Mouse (Mus musculus): Measurements from ENCODE around the gene Tmem220. TPM values are rescaled to one million over a fixed set of nuclear protein-coding genes. Genes with fewer than 3 reads are reported as not detected.
"Not testable (repeated sequence)": the region's sequence is repeated elsewhere in the genome, so short reads cannot be mapped to it uniquely, and the experiment has no call there.

Gene Tmem220
- total RNA-seq, 2 experiments from 2014 or later, result 1.3 to 1.6 TPM

DNA sequence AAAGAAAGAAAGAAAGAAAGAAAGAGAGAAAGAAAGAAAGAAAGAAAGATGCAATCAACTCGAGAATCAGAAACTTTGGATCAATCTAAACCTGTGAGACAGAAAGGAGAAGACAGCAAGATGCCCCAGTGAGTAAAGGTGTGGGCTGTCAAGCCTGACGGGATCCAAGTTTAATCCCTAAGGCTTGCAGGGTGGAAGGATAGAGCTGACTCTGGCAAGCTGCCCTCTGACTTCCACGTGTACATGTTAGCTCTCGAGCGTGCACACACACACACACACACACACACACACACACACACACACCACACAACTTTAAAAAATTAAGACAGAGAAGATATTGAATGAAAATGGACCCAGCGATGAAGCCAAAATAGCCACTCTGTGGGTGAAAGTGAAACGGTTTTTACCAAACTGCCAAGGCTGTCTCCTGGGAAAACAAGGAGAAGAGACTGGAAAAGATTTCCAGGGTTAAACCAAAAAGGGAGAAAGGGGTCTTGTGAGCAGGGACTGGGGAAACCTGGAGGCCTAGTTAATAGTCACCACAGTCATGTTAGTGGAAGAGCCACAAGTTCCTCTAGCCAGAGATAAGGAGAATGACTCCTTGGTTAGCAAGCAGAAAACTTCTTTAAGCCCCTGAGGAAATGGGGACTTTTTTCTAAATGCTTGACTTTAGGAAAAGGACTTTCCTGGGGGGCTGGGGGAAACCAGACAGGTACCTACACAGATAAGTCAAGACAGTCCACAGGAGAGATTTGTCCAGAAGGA, 5.1 kb upstream of the Tmem220 start:
- DNase-seq, result no peak

DNA sequence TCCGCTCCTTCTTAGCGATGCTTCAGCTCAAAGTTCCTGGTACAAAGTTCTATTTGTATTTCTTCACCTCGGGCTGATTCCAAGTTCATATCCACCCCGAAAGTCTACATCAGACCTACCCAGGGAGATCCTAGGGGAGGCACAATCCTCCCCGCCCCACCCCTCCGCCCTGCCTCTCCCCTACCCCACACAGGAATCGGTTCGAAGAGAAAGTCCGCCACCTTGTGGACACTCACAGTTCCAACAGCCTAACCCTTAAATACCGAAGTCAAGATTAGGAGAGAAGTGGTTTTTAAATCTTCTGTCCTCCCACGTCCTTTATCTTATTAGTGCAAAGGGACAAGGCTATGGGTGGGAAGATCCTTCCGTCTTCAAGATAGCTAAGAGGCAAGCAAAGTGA, 4.0 kb upstream of the Tmem220 start:
- DNase-seq, result peak; percentile 66

DNA sequence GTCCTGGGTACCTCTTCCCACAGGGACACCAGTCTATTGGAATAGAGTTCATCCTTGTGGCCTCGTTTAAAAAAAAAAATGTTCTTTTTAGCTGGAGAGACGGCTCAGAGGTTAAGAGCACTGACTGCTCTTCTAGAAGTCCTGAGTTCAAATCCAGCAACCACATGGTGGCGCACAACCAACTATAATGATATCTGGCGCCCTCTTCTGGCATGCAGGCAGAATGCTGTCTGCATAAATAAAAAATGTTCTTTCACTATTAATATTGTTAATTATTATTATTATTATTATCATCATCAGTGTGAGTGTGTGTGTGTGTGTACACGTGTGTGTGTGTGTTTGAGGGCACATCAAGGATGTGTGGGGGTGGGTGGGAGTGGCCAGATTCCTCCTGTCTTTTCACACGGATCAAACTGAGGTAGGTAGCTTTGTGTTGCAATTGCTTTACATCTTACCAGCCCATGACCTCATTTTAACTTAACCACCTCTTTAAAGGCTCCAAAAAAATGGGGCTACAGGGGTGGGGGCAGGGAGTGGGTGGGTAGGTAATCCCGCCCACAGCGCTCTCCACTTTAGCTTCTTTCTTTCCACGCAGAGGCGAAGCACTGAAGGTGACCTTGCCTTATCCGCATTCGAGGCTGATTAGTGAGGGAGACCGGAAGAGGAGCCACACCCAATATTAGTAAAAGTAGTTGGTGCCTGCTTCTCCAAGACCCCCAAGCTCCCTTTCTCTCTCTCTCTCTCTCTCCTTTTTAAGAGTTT, 2.4 kb upstream of the Tmem220 start:
- no peak for DNase-seq

DNA sequence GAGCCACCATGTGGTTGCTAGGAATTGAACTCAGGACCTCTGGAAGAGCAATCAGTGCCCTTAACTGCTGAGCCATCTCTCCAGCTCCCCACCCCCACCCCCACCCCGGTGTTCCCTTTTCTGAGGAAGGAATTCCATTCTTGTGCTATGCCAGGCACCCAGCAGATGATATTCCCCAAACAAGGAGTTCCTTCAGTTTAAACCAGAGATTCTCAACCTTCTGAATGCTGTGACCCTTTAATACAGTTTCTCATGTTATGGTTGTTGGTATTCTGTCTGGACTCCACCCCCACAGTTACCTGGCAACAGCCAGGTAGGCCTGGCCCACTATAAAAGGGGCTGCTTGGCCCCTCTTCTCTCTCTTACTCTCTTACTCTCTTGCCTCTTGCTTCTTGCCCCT, 1.8 kb upstream of the Tmem220 start:
- not testable (repeated sequence) for DNase-seq

DNA sequence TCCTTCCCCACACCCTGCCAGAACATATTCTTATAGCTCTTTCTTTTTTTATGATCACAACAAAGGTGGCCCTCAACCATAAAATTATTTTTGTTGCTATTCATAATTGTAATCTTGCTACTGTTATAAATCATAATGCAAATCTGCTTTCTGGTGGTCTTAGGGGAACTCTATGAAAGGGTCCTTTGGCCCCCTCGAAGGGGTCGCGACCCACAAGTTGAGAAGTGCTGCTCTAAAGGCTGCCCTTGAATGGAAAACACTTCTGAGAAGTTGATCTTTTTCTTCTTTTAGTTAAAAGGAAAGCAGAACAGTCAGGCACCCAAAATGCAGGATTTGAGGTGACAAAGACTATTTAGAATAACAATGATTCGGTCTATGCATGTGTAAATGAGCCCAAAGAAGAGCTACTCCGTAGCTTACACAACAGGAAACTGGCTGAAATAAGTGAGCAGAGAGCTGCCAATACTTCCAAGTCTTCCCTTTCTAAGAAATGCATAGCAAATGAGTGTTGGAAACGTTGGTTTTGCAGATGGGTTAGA, 1.1 kb upstream of the Tmem220 start:
- no peak for DNase-seq

DNA sequence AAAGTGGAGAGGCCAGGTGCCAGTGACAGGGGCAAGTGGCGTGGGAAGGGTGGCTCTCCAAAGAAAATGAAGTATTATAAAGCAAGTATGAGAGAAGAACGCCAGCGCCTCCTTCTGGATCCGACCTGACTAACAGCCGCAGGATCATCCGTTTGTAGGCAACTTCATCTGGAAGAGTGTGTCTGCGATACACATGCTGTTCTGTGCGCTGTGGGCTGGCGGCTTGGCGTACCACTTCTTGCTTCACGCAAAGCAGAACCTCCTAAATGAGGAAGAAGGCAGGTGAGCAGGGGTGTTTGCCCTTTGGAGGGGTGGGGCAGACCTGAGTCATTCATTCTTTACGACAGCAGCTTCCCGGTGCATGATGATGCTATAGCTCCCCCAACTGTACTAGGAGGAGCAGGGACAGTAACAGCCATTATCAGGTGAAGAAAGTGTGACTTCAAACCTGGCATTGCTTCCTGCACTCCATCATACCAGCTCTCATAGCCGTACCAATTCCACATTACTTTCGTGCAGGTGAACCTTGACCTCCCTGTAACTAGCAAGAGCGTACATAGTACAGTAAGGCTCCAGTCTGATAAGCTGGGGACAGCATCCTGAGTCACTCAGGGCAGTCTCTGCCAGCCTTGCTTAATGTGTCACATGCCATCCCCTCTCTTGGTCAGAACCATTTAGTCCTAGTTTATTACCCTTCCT, 6.1 kb downstream of the Tmem220 start:
- DNase-seq, result no peak

DNA sequence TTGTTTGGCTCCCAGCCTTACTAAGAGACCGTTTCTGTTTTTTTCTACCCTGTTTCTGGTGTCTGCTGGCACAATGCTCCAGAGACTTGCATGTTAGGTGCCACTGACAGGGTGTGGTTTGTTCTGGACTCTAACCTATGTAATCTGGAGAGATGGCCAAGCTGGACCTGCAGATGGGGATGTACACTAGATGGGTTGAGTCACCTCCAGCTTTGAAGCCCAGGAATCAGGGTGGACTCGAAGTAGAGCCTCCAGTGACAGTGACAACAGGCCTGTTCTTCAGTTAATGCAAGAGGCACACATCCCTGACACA, 6.6 kb downstream of the Tmem220 start:
- DNase-seq, result no peak

DNA sequence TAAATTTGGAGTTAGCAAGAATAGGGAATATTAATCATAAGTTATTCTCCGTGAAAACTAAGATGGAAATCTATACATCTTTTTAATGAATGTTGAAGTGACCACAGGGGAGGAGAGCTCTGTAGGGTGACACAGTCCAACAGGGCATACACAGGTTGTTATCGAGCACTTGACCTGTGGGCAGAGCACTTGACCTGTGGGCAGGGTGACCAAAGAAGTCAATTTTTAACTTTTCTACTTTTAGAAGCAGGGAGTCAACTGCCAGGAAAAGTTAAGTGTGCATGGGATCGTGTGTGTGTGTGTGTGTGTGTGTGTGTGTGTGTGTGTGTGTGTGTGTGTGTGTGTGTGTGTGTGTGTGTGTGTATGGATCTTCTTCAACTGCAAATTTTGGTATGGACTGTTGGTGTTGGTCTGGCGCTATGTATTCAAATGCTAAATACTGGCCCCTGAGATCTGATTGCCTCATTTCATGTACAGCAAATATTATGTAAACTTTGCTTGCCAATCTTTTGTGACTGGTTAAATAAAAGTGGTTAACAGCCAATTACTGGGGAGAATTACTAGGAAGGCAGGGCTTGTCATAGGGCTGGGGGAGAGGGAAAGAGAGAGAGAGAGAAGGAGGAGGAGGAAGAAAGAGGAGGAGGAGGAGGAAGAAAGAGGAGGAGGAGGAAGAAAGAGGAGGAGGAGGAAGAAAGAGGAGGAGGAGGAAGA, 10.0 kb downstream of the Tmem220 start:
- DNase-seq, result no peak

DNA sequence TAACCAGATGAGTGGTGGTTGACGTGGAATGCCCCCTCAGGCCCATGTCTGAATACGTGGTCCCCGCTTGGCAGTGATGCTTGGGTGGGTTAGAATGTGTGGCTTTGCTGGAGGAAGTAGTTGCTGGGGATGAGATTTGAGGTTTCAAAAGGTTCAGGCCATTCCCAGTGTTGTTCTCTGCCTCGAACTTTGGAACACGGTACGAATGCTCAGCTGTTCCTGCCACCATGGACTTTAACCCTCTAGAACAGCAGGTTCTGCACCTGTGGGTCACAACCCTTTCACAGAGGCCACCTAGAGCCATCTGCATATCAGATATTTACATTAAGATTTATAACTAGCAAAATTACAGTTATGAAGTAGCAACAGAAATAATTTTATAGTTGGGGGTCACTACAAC, 11.3 kb downstream of the Tmem220 start:
- DNase-seq, result no peak

DNA sequence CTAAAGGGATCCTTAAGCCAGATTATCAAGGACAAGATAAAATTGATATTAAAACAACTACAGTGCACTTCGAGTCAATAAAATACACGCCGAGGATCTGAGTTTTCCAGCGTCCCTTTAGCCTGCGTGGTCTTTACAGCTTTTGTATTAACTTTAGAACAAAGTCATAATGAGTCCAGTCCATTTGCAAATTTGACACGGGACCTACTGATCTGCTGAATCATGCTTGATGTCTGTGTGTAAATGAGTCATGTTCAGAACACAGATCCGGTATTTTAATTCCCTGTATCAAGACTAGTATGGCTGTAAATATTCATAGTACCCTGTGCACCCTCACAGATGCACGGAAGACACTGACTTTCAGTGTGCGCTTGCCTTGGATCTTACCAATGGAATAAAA, 11.9 kb downstream of the Tmem220 start:
- no peak for DNase-seq

DNA sequence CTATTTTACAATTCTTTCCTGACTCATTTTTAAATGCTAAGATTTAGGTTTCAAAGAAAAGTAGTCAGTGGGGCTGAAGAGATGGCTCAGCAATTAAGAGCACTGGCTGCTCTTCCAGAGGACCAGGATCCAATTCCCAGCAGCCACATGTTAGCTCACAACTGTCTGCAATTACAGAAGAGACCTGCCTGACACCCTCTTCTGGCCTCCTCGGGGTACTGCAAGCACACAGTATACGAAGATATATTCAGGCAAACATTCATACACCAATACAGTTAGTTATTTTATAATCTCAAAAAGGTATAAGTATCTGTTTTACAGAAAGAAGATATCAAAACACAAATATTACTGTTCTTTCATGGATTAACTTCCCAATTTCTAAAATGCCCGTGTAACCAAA, 14.8 kb downstream of the Tmem220 start:
- DNase-seq, result no peak

DNA sequence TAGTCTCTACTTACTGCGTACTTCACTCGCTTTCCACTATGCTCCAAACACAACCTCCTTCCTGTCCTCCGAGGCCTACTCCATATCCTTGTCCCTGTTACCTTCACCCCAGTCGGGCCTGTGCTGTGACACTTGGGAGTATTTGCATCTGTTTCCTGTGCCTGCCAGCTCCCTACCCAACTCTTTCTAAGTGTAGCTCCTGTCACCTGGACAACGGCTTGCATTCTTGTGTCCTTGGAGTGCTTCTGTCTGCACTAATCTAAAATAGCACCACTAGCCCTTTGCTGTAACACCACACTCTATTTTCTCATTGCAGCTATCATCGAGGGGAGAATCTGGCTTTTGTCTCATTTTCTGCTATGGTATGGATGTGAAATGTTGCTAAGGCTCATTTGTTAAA, 15.5 kb downstream of the Tmem220 start:
- DNase-seq, result no peak

DNA sequence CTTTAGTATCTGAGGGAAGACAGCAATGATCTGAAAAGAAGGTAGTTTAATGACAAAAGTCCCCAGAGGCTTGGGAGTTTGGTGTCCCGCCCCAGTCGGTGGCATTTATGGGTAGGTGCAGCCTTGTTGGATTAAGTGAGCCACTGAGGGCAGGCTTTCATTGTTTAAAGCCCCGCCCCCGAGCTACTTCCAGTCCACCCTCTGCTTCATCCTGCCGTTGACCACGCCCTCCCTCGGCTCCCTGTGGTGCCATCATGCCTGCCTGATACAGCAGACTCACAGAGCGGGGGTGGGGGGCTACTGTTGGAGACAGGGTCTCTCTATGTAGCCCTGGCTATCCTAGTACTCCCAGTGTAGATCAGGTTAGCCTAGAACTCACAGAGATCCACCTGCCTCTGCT, 18.1 kb downstream of the Tmem220 start:
- DNase-seq, result no peak

DNA sequence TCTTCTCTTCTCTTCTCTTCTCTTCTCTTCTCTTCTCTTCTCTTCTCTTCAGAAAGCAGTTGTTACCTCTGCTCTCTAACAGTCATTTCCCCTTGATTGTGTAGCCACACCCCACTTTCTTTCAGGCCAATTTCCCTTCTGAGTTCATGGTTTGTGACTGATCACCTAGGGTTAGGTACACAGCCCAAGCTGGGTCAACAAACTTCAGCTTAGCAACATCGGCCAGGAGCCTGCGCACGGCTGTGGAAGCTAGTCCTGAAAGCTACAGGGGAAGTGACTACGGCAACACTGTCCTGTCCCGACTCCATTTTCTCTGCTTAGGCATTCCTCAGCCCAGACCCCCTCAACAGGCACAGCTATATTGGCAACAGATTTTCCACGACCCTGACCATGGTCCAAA, 20.0 kb downstream of the Tmem220 start:
- no peak for DNase-seq

DNA sequence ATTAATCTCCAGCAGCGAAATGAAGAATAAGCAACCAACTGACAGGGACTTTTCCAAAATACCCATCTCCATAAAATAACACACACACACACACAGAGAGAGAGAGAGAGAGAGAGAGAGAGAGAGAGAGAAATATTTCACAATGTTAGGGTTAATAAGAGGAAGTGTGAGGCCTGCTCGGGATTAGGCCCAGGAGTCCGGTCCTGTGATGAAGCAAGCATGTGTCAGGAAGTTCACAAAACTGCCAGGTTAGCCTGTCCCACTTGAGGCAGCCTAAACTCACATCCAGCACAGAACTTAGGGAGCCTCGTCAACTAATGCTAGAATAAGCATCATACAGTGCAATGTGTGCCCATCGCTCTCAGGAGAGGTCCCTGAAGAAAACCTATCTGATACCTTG, 22.2 kb downstream of the Tmem220 start:
- no peak for DNase-seq

DNA sequence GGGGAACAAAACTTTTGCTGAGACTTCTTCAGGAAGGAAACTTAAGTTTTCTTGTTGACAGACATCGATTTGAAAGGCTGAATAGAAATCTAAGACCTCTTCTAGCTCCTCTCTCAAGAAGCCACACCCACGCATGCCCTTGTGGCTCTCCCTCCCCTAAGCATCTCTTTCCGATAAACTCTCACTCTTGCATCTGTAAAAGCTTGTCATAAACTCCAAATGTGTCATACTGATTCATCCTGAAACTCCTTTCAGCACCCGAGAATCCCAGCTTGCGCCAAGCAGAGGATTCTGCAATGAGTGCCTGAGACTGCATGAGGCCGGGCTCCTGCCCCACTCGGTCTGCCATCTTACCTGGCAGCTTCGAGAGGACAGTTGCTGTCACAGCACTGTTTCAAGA, 23.5 kb downstream of the Tmem220 start:
- DNase-seq, result no peak

DNA sequence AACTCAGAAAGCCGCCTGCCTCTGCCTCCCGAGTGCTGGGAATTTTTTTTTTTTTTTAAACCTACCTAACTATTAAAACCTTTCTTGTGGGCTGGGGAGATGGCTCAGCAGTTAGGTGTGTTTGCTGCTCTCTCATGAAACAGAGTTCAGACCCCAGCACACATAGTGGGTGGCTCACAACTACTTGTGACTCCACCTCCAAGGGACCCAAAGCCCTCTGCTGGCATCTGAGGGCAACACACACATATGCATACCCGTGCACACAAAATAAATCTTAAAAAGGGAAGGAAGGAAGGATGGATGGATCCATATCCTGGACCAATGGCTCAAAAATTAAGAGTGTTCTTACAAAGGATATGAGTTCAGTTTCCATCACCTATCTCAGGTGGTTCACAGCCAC, 24.3 kb downstream of the Tmem220 start:
- no peak for DNase-seq

DNA sequence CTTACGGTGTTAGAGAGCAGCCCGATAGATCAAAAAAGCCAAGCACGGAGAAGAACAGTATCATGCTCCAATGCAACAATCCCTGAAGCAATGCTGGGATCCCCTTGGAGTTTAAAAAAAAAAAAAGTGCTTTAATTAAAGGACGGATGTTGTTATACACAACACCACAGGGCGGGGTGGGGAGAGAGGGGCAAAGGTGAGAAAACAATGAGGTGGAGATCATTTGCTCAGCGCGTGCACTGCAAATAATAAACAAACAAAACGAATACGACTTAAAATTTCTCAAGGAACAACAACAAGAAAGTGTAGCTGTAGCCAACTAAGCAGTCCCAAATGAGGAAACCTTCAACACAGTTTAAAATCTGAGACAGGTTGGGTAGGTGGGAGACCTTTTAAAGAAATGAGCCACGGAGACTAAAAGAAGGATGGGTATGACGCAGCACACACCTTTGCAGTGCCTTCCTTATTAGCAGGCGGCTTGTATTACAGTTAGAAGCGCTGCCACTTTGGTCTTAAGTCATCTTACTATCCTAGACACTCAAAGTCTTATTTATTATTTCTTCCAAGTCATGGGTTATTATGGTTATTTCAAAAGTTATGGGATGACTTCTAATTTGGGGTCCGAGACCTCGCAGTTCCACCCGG, 26.8 kb downstream of the Tmem220 start:
- no peak for DNase-seq

DNA sequence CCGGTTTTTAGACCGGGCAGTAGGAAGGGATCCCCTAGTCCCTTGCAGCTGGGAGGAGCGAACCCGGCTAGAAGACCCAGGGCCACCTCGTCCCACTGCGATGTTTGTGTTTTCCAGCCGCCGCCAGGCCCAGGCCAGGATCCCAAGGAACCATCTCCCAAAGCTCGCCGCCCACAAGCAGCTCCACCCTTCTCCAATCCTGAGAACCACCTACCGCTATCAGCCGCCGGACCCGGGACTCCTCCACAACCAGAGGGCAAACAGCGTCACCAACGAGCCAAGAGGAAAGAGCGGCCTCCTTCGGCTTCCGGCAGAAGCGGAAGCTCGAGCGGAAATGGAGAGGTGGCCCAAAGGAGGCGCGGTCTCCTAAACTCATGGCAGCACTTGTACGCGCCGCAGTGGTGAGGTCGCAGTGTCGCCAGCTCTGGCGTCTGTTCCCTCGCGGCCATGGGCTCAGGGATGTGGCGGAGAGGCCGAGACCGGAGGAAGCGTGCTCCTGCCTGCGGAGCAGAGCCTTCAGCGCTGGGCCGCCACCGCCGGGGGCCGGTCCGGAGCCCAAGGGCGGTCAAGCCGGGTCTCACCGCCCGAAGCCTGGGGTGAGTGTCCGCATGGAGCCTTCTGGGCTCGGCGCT, 27.5 kb downstream of the Tmem220 start, which contains the start of the genes Adprm and Sco1:
Gene Adprm (minus strand): TSS at position 274 of the 632 bp plus-strand sequence.
Gene Sco1 (plus strand): TSS at position 350 of the 632 bp plus-strand sequence.
- DNase-seq, result peak; percentile 80

DNA sequence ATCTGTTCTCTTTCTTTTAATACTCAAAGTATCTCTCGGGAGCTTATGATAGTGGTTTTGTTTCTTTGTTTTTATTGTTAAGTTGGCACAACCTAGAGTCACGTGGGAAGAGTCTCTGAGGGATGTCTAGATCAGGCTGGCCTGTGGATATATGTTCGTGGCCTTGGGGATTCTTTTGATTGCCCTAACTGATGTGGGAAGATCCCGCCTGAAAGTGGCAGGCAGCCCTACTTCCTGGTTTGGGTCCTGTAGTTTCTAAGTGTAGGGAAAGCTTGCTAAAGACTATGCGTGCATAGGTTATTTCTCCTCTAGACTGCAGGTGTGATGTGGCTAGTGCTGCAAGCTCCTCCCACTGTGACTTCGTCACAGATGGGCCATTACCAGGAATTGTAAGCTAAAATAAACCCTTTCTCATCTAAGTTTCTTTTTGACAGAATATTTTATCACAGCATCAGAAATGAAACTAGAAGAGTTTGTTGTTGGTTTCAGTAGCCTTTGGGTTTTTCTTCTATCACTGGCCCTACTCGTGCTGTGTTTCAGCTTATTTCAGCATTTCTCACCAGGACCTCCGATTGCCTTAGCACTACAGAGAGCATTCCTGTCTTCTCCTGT, 29.9 kb downstream of the Tmem220 start:
- DNase-seq, result no peak

DNA sequence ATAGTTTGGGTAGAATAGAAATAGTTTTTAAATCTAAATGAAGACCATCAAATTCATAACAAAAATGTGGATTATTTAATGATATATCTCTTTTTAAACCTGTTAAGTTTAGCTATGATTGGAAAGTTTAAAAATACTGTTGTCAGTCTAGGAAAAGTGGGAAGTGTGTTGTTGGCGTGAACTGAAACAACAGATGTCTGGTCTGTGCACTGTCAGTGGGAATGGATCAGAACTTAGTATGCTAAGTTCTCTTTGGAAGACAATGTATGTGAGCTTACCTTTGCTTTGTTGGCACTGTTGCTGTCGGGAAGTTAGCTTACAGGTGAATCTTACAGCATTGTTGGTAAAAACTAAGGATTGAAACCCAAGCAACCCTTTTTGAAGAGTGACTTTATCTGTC, 36.4 kb downstream of the Tmem220 start:
- DNase-seq, result no peak
